Mouse (Mus musculus): ENCODE results near the gene Apol8. TPM values are rescaled to one million over a fixed set of nuclear protein-coding genes. Genes with fewer than 3 reads are reported as not detected.

Apol8 gene
- polyA plus RNA-seq, 1 experiment = not detected

- Histone ChIP-seq H3K27ac (ENCODE audit: insufficient read depth, low read depth, low read length) (no peak overlapping the region), H3K4me3 (ENCODE audit: insufficient read depth, low read depth, low read length) (no peak overlapping the region), H3K4me1 (ENCODE audit: control insufficient read depth, insufficient read depth, low read length) (peaks cover 52% of the 10 kb centered on the region)
- WGBS = 93% methylated on average over 21 of the region's 21 CpGs
- TF ChIP-seq CTCF (IDR thresholded peaks at IDR 0.05; ENCODE audit: insufficient read depth, low read depth, low read length) = no peak
Measured at GRCm38 (mm10) chr15:77790656-77791405, 34.0 kb upstream of the Apol8 start.

GRCm38 (mm10) chr15:77789186-77789585 is 32.4 kb upstream of the Apol8 start:
- TF ChIP-seq CTCF (IDR thresholded peaks at IDR 0.05; ENCODE audit: insufficient read depth, low read depth, low read length) = no peak
- TF ChIP-seq POLR2A (IDR thresholded peaks at IDR 0.05; ENCODE audit: insufficient read depth, low read depth, low read length) = no peak
- H3K4me1 ChIP-seq (ENCODE audit: control insufficient read depth, insufficient read depth, low read length) = peaks cover 54% of the 10 kb centered on the region
- WGBS = 71% methylated on average over 3 of the region's 3 CpGs
- no peak overlapping the region for H3K27ac ChIP-seq (ENCODE audit: insufficient read depth, low read depth, low read length)
- no peak overlapping the region for H3K4me3 ChIP-seq (ENCODE audit: insufficient read depth, low read depth, low read length)

GRCm38 (mm10) chr15:77788356-77788755 is 31.6 kb upstream of the Apol8 start:
- no peak overlapping the region for H3K4me3 ChIP-seq (ENCODE audit: insufficient read depth, low read depth, low read length)
- TF ChIP-seq CTCF (IDR thresholded peaks at IDR 0.05; ENCODE audit: insufficient read depth, low read depth, low read length) (no peak), POLR2A (IDR thresholded peaks at IDR 0.05; ENCODE audit: insufficient read depth, low read depth, low read length) (no peak)
- H3K4me1 ChIP-seq (ENCODE audit: control insufficient read depth, insufficient read depth, low read length) = peaks cover 55% of the 10 kb centered on the region
- WGBS = 59% methylated on average over 6 of the region's 6 CpGs
- 0 out of 2 replicates have a peak overlapping the region, but pooled peaks have one; percentile 10 for H3K27ac ChIP-seq (ENCODE audit: insufficient read depth, low read depth, low read length)

- H3K27ac ChIP-seq (ENCODE audit: insufficient read depth, low read depth, low read length) = no peak overlapping the region
- WGBS = 57% methylated on average over 1 of the region's 1 CpGs
- TF ChIP-seq POLR2A (IDR thresholded peaks at IDR 0.05; ENCODE audit: insufficient read depth, low read depth, low read length) = no peak
- no peak for TF ChIP-seq CTCF (IDR thresholded peaks at IDR 0.05; ENCODE audit: insufficient read depth, low read depth, low read length)
- peaks cover 50% of the 10 kb centered on the region for H3K4me1 ChIP-seq (ENCODE audit: control insufficient read depth, insufficient read depth, low read length)
- H3K4me3 ChIP-seq (ENCODE audit: insufficient read depth, low read depth, low read length) = no peak overlapping the region
Measured at GRCm38 (mm10) chr15:77785807-77786206, 29.0 kb upstream of the Apol8 start.

GRCm38 (mm10) chr15:77784039-77784824 is 27.4 kb upstream of the Apol8 start:
- Histone ChIP-seq H3K27ac (ENCODE audit: insufficient read depth, low read depth, low read length) (peak overlapping the region; percentile 91), H3K4me3 (ENCODE audit: insufficient read depth, low read depth, low read length) (no peak overlapping the region), H3K4me1 (ENCODE audit: control insufficient read depth, insufficient read depth, low read length) (peaks cover 41% of the 10 kb centered on the region)
- TF ChIP-seq POLR2A (IDR thresholded peaks at IDR 0.05; ENCODE audit: insufficient read depth, low read depth, low read length) = no peak
- no peak for TF ChIP-seq CTCF (IDR thresholded peaks at IDR 0.05; ENCODE audit: insufficient read depth, low read depth, low read length)
- 49% methylated on average over 22 of the region's 22 CpGs for WGBS

- H3K27ac ChIP-seq (ENCODE audit: insufficient read depth, low read depth, low read length) = no peak overlapping the region
- TF ChIP-seq CTCF (IDR thresholded peaks at IDR 0.05; ENCODE audit: insufficient read depth, low read depth, low read length) = 0 out of 2 replicates have a peak, but pooled peaks have one; percentile 28
- no peak for TF ChIP-seq POLR2A (IDR thresholded peaks at IDR 0.05; ENCODE audit: insufficient read depth, low read depth, low read length)
- no peak overlapping the region for H3K4me3 ChIP-seq (ENCODE audit: insufficient read depth, low read depth, low read length)
- 80% methylated on average over 11 of the region's 11 CpGs for WGBS
- H3K4me1 ChIP-seq (ENCODE audit: control insufficient read depth, insufficient read depth, low read length) = peaks cover 34% of the 10 kb centered on the region
Measured at GRCm38 (mm10) chr15:77782449-77783014, 25.7 kb upstream of the Apol8 start.

GRCm38 (mm10) chr15:77775186-77775963 is 18.6 kb upstream of the Apol8 start:
- no peaks in the 10 kb centered on the region for H3K4me1 ChIP-seq (ENCODE audit: control insufficient read depth, insufficient read depth, low read length)
- 67% methylated on average over 20 of the region's 20 CpGs for WGBS
- TF ChIP-seq CTCF (IDR thresholded peaks at IDR 0.05; ENCODE audit: insufficient read depth, low read depth, low read length) = peak; percentile 98
- TF ChIP-seq POLR2A (IDR thresholded peaks at IDR 0.05; ENCODE audit: insufficient read depth, low read depth, low read length) = no peak

GRCm38 (mm10) chr15:77774303-77774702 is 17.5 kb upstream of the Apol8 start:
- WGBS = 96% methylated on average over 10 of the region's 10 CpGs
- Histone ChIP-seq H3K4me1 (ENCODE audit: control insufficient read depth, insufficient read depth, low read length) (no peaks in the 10 kb centered on the region), H3K4me3 (ENCODE audit: insufficient read depth, low read depth, low read length) (no peak overlapping the region), H3K27ac (ENCODE audit: insufficient read depth, low read depth, low read length) (no peak overlapping the region)
- TF ChIP-seq CTCF (IDR thresholded peaks at IDR 0.05; ENCODE audit: insufficient read depth, low read depth, low read length) (no peak), POLR2A (IDR thresholded peaks at IDR 0.05; ENCODE audit: insufficient read depth, low read depth, low read length) (no peak)

More at GRCm38 (mm10) chr15:77775186-77775963, 18.6 kb upstream of the Apol8 start:
- Histone ChIP-seq H3K4me3 (ENCODE audit: insufficient read depth, low read depth, low read length) (no peak overlapping the region), H3K27ac (ENCODE audit: insufficient read depth, low read depth, low read length) (no peak overlapping the region)
